Mouse (Mus musculus): Measurements from ENCODE around the gene Dmrt3.

The Dmrt3 gene

DNA sequence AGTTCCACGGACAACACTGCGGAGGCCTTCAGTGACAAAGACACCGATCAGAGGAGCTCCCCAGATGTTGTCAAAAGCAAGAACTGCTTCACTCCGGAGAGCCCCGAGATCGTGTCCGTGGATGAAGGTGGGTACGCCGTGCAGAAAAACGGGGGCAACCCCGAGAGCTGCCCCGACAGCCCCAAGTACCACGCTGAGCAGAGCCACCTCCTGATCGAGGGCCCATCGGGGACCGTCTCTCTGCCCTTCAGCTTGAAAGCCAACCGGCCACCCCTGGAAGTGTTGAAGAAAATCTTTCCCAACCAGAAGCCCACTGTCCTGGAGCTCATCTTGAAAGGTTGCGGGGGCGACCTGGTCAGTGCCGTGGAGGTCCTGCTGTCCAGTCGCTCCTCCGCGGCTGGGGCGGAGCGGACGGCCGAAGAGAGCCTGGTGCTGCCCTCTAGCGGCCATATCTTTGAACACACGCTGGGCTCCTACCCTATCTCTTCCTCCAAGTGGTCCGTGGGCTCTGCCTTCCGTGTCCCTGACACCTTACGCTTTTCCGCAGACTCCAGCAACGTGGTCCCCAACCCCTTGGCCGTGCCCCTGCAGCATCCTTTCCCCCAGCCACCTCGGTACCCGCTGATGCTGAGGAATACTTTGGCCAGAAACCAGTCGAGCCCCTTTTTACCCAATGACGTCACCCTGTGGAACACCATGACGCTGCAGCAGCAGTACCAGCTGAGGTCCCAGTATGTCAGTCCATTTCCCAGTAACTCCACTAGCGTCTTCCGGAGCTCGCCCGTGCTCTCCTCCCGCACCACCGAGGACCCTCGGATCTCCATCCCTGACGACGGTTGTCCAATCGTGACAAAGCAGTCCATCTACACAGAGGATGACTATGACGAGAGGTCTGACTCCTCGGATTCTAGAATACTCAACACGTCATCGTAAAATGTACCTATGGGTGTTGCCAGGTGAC, 12.5 kb downstream of the Dmrt3 start:
- DNase-seq (ENCODE audit: low spot score): peak; percentile 94

DNA sequence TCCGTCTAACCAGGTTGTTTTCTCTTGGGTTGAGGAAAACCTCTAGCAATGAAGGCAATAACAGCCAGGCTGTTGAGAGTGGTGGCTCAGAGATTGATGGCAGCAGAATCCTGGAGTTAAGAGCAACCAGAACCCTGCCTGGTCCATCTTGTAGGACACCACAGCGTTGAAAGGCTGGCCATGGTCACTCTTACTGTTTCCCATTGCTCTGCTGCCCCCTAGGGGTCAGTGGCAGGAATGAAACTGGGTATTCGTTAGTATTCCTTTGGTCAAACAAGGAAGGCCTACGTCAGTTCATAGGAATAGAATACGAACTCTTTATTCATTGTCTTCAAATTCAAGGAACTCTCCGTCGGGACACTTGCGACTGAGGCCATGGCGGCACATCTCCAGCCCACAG, 18.4 kb downstream of the Dmrt3 start:
- peak; percentile 87 for DNase-seq (ENCODE audit: low spot score)

DNA sequence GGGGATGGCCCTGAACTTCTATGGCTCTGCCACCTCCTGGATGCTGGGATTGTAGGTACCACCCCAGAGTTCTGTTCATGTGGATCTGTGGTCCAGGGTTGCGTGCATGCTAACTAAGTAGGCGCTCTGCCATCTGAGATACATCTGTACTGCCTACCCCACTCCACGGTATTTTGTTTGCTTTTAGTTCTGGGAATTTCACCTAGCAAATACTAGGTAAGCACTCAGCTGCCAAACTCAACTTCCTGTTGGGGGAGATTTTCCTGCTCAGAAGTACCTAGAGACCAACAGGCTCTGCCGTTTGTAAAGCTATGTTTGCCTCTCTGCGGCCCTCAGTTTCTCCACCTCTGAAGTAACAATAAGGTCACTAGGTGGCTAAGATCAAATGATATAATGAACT, 25.0 kb downstream of the Dmrt3 start:
- no peak for DNase-seq (ENCODE audit: low spot score)

DNA sequence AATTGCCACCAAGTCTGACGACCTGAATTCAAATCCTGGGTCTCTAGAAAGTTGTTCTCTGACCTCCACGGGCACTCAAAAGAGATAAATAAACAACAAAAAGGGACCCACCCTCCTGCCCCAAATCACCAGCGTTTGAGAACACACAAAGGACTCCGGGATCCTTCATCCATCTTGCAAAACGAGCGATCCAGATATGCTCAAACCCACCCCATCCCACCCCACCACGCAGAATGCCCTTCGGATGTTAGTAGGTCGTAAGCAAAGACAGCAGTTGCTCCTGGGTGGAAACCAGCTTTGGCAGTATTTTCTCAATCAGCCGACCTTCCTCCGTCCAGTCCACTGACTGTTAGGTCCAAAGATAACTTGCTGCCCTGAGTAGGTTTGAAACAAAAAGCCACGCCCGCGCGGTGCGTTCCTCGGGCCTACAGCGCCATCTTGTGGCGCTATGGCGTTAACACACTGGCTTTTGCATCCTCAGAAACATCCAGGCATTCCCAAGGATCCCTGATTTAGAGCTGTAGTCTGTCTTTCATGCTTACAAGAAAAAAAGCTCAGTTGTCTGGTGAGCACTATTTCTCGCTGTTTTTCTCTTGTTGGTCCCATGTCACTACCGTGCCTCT, 25.6 kb downstream of the Dmrt3 start:
- DNase-seq (ENCODE audit: low spot score): peak; percentile 88

DNA sequence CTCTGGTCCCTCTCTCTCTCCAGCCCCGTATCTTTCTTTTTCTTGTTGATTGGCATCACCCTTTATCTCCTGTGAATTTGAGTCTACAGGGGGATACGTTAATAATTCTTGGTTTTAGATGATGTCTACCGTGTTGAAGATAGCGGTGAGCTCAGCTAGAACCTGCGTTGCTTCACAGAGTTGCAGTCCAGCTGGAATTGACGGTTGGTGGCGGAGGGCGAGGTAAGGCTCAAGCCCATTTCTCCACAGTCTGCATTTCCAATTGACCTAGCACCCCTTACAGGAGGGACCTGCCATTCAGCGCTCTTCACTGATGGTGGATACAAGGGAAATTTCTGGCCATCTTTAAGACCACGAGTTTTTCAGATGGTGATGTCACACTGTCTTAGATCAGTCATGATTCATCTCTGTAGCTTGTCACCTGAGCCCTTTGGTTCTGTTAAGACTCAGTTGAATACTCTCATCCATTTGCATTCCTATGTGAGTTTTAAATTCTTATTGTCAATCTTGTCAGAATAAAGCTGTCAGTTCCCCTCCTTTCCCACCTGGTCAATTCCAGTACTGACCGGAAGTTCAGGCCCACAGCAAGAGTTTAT, 28.8 kb downstream of the Dmrt3 start:
- no peak for DNase-seq (ENCODE audit: low spot score)

DNA sequence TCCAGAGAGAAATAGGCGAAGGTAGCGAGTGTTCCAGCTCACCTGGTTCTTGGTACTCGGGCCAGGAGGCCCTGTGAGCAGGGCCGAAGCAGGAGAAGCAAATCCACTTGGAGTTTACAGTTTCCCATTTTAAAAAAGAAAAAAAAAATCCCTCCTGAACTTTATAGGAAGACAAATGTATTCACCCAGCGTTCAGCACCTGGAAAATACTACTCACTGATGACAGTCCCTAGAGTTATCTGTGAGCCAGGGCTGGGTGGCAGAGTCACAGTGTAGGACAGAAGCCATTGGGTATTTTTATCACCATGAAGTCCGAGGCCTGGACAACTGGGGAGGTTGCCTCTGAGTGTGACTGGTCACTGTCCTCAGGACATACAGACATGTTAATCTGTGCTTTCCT, 31.7 kb downstream of the Dmrt3 start:
- no peak for DNase-seq (ENCODE audit: low spot score)

DNA sequence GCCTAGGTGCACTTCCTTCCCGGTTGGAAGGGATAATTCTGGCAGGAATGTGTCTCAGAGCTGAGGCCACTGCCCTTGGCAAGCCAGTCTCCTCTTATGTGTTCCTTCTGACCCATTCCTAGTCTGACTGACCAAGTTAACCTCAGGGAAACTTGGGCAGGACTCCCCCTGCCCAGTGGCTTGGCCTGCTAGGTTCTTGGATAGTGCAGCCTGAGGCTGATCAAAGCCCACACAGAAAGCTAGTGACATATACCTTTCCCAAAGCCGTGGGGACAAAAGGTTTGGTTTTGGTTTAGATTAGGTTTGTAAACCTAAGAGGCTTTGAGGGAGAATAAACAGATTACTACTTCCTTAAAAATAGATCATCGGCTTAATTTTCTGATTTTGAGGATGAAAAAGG, 37.0 kb downstream of the Dmrt3 start:
- no peak for DNase-seq (ENCODE audit: low spot score)

DNA sequence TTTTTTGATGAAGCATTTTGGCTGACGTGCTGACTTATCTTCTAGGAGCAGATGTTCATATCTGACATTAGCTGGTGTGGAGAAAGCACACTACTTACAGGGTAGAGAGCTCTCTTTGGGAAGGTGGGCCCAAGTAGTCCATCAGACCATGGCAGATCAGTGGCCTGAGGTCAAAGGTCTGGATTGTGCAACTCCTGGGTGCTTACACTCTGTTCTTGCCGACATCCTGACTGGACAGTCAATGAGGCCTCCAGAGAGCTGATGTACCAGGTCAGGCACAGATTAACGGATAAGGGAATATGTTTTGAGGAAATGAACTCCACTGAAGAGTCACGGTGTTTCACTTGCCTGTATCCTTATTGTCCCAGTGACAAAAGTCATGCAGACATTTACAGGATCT, 38.6 kb downstream of the Dmrt3 start:
- DNase-seq (ENCODE audit: low spot score): no peak

DNA sequence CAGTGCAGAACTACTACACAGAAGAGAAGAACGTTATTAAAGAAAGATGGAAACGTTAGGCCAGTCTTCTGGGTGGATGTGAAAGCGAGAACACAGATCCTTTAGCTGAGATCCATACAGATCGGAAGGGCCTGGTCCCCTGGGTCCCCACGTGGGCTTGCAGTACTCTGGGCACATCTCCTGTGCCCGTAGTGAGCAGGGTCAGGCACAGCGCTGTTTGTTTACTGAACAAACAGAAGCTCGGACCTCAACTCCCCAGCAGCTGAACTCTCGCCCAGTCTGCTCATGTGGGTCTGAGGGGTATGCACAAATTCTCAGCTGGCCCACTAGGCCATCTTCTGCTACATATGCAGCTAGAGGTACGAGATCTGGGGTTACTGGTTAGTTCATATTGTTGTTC, 40.4 kb downstream of the Dmrt3 start:
- no peak for DNase-seq (ENCODE audit: low spot score)

DNA sequence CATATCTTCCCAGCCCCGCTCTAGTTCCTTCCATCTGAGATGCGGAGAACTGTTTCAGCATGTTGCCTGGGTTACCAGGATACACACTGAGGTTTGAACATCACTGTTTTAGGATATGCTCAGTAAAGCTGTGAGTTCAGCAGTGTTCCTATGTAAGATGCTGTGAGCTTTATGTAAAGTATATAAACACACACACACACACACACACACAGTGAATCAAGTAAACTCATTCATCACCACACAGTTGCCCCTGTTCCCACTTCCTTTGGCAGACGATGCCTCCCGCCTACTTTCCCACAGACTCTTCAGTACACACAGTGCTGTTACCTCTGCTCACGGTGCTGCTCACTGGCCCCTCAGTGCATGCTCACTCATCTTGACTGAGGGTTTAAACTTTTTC, 42.5 kb downstream of the Dmrt3 start:
- no peak for DNase-seq (ENCODE audit: low spot score)

DNA sequence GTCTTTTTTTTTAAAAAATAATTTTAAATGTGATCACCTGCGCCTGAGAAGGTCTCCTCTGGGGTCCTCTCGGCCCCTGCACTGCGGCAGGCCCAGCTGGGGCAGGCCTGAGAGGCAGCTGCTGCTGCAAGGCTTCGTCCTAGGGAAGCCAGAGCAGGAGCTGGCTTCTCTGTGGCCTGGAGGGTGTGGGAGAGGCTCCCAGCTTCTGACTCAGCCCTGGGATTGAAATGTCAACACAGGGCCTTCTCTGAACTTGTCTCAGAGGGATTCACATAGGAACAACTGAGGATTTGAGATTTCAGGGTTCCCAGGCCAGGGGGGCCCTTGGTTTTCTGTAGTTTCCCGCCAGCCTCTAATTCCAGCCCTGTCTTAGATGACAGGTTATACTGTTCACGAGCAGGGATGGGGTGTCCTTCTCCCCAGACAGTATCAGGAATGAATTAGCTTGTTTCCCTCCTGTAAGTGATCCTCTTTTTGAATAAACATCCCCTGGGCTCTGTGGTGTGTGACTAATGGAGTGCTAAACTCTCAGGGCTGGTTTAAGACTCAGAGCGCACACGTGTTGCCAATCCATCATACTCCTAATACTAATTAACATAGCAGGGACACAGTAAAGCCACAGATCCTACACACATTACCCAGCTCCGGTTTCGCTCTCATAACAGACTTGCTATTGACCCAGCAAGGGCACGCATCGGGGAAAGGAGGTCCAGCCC, 44.1 kb downstream of the Dmrt3 start:
- DNase-seq (ENCODE audit: low spot score): no peak

DNA sequence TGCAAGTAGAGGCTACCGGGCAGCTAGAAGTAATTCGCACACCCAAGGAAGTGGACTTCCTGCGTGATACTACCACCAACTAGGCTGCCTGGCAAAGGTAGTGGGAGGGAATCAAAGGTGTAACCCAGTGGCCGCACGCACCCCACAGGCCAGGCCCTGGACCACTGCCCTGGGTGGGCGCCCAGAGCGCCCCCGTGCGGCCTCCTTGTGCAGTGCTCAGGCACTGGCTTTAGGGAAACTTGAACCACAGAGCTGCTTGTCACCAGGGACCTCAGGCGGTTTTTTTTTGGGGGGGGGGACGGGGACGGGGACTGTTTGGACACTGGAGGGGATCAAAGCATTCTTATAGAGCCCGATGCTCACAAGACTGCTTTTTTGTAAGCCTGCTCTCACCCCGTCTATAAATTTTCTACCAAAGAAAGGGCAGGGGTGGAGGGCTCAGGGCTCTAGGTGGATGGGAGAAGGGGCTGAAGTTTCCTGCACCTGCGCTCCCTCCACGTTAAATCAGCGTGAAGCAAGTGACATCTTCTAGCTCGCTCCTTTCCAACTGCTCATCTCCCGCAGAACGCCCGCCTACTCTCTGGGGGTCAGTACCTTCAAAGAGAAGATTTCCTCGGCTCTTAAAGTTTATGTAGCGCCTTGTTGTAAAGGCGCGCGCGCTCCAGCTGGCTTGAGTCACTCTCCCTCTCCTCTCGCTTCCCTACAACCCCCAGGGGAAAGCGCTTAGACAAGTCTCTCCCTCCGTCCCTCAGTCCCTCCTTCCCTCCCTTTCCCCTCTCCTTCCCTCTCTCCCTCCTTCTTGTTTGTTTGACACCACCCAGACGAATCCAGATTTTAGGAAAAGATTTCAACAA, 55.6 kb downstream of the Dmrt3 start:
- no peak for DNase-seq (ENCODE audit: low spot score)

DNA sequence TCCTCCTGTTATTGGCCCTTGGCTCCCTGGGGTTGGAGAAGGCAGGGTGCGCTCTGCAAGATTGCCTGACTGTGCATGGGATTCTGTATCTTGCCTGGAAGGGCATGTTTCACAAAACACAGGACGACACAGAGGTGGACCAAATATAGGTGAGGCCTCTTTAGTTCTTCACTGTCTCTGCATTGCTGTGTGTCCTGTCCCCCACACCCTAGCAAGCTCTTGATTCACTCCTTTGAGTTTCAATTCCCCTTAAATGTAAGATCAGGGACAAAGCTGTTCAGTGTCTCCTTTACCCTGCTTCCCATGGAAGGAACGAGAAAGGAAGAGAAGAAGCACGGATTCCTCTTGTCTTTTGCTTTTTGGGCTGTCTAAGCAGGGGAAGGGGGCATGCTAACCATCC, 57.7 kb downstream of the Dmrt3 start:
- DNase-seq (ENCODE audit: low spot score): no peak

DNA sequence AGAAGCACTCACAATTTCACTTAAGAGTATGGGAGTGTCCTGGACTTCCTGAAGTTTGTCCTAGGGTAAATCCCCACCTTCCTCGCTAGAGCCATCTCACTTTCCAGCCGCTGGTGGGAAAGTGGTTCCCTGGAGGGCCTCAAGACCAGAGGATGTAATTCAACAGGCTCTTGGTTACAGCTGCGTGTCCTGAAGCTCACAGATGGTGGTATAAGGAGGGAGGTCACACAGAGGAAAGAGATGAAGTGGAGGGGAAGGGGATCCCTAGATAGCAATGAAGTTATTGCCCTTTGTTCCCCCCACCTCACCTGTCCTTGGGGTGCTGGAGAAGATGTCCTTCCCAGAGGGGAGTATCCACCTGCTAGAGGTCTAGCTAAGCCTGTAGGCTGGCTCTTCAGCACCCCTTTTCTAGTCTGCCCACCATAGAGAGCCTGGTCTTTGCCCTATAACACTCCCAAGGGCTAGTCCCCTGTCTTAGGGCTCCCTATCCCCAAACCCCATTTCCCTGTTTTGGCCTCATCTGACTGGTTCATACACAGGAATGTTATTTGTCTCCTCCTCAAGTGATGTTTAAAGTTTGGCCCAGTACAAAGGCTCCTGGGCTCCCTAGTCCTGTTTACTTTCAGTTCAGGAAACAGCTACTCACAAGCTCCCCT, 59.6 kb downstream of the Dmrt3 start:
- DNase-seq (ENCODE audit: low spot score): no peak

DNA sequence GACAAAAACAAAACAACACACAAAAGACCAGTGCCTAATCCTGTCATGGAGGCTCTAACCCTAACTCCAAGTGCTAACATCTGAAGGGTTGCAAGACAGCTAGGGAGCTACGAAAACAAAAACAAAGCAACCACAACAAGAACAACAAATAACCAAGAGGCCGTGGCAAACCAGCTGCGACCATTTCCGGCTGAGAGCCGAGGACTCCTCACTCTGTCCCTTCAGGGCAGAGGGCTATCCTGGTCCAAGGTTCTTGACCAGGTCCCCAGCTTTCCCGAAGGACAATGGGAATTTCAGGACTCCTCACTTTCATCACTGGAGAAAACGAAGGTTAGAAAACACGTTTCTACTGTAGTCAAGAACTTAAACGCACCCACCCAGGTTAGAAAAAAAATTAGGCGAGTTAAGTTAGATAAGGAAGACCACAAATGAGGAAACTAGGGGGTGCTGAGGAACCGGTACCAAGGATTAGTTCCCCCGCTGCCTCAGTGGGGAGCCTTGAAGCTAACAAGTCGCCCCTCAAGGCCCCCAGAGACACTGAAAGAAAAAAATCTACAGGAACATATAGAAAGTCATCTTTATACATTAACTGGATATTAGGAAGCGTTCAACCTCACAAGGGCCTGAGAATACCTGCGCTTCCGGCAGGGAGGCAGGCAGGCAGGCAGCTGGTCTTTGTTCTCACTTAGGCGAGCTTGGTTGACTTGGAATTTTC, 60.6 kb downstream of the Dmrt3 start:
- DNase-seq (ENCODE audit: low spot score): no peak

DNA sequence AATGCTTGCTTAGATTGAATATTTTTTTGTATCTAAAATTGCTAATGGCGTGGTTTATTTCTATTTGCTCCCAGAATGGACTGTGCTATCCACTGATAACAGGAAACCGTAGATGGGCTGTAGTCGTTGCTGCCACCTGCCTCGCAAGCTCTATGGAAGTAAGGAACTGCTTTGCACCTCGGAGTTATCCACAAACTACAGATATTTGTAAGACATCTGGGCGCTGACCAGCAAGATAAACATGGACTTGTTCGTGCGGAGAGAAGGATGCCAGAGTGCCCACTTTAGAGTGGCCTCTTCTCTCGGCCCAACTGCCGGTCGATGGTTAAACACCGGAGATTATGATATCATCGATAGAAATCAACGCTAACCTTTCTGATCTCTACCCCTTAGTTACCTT, 61.6 kb downstream of the Dmrt3 start:
- peak; percentile 56 for DNase-seq (ENCODE audit: low spot score)

DNA sequence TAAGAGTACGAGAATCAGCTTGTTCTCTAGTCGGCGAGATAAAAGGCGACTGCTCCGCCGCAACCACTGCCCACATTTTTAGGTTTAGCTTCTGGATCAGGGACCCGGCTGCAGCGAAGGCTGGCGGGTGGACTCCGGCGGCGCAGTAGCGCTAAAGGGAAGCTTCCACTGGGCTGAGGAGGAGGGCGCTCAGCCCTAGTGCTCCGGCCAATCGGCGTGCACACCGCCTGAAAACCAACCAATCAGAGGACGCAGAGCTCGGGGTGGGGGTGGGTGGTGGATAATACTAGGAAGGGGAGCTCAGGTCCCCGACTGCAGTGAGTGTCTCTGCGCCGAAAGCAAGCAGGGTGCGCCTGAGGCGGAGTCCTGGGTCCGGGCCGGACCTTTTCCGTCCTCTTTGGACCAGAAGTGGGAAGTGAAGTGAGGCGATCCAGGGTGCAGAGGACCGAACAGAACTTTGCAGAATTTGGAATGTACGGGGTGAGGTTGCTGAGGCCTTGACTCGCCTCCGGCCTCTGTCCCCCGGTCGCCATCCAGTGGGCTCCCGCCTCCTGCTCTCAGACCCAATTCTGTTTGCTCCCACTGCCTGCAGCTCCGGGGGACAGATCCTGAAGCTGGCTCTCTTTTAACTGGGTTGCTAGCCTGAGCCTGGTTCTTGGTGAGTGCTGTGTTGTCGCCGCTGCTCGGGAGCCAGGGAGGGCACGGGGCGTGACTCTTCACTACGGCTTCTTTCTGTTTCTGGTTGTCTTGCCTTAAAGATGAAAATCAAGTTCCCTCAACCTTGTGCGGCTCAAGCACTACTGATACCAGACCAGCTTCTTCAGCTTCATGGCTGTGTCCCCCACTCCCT, 62.2 kb downstream of the Dmrt3 start, which contains the start of gene Dmrt2:
TSS of gene Dmrt2 (plus strand) at position 311 of the 850 bp plus-strand sequence.
- DNase-seq (ENCODE audit: low spot score): peak; percentile 87

All from retina, embryonic 14.5 days (tissue).